Mouse (Mus musculus): ENCODE results near the gene Hinfp.
"Not testable (repeated sequence)": the region's sequence is repeated elsewhere in the genome, so short reads cannot be mapped to it uniquely, and the experiment has no call there.

The Hinfp gene

DNA sequence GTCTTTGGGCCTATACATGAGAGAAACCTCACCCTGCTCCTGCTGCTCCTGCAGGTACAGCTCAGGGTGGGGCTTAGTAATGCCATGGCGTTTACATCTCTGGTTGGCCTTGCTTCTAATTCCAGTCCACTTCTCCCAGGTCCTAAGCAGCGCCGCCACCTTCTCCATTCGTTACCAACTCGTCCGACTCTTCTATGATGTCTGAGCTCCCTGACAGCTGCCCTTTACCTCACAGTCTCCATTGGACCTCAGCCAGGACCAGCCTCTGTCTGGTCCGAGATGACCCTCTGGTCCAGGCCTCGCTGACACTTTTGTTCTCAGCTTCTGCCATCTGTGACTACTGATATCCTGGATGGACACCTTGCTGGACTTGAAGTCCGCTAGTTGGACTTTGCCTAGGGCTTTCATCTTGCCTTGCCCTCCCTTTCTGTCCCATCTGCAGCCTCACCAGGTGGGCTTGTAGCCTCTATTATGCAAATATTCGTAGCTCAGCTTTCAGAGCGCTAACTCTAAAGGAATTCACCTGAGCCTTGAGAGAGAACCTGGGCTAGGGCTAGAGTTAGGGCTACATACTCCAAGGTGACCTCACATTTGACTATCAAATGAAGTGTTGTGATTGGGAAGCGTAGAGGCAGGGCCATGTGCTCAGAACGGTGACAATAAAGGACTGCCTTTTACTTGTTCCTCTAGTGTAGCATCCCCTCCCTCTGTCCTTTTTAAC lies 27.6 kb upstream of the Hinfp start:
- DNase-seq (ENCODE audit: low spot score): no peak

DNA sequence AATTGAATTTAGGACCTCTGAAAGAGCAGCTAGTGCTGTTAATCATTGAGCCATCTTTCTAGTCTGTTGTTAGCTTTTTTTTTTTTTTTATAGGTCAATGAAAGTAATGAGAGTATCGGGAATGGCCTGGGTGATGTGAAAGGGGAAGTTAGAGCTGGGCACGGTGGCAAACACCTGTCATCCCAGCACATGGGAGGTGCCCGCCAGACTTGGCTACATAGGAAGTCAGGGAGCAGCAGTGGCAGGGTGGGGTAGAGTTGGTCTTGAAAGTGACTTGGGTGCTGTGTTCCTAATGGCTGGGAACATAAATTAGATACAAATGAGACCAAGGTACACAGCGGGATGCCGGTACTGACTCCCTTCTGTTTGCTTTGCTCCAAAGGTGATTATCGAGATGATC lies 25.3 kb upstream of the Hinfp start:
- no peak for DNase-seq (ENCODE audit: low spot score)

DNA sequence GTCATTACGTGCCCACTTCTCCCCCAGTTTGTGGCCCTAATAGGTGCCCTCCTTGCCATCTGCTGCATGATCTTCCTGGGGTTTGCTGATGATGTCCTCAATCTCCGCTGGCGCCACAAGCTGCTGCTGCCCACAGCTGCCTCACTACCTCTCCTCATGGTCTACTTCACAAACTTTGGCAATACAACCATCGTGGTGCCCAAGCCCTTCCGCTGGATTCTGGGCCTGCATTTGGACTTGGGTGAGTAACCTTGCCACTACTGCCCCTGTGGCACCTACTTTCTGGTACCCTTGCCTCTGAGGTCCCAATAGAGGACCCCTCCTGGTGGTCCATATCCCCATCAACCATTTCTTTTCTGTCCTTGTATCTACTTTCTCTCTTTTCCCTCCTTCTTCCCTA lies 22.5 kb upstream of the Hinfp start:
- no peak for DNase-seq (ENCODE audit: low spot score)

DNA sequence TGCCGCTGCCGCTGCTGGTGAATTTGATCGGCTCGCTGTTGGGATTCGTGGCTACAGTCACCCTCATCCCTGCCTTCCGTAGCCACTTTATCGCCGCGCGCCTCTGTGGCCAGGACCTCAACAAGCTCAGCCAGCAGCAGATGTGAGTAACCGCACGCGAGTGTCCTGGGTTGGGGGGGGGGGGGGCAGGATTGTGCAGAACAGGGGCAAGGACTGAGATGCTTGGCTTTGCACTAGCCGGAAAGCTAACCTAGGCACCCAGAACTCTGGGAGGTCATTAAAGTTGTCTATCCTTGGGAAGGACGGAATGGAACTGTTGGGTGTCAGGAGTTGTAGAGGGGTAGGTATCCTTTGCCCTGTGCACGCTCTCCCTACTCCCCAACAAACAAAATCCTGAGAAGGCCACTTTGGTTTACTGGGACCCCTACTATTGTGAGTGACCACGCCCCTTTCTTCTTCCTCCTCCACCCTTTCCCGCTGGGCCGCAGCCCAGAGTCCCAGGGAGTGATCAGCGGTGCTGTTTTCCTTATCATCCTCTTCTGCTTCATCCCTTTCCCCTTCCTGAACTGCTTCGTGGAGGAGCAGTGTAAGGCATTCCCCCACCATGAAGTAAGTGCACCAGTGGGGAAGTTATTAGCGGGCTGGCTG lies 21.7 kb upstream of the Hinfp start:
- no peak for DNase-seq (ENCODE audit: low spot score)

DNA sequence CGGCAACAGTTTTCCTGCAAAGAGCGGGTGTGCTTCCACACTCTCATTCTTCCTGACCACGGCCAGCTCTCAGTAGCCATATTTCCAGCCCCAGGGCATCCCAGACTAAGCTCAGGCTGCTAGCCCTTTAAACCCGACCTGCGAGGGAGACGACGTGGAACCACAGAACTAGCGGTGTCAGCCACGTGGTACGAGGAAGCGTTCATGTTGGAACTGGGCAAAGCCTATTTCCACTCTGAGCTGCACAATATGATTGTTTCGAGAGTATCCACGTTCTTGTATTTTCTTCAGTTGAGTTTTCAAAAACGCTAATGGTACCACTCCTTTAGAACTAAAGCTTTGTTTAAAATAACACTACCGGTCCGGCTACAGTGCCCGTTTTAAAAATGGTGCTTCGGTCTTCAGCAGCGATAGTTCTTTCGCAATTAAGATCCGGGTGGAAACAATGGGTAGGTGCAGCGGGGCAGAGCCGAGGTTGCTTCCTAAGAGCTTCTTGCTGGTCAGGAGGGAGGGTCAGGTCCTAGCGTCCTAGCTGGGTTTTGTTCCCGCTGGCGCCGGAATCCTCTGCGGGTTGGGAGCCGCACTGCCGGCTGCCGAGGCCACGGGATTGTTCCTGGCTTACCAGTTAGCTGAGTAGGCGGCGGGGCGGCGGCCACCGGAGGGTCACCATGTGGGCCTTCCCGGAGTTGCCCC lies 21.0 kb upstream of the Hinfp start:
- DNase-seq (ENCODE audit: low spot score): peak; percentile 78

DNA sequence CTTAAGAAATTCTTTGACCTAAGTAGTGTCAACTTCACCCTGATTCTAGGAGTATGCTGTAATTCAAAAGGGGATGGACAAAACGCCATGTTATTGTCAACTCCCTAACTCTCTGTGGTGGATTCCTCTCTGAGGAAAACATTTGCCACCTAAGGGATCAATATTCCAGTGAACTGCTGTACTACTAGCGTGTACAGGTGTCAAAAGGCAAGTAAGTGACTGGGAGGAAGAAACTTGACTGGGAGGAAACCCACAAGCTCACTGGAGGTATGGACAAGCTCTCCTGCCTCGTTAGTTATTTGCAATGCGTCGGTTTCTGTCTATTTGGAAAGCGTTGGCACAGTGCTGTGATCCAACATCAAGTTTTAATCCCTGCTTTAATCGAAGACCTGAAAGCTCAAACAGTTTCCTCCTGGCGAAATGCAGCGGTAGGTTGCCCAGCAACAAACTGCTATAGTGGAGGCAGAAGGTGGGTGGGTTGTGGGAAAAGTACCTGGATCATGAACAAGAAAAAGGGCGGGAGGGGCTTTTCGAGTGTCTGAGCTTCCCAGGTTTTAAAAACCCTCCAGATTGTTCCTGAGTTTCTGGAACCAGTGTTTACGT lies 20.4 kb upstream of the Hinfp start, which contains the start of gene Dpagt1:
Gene Dpagt1 (plus strand): TSS at position 252 of the 603 bp plus-strand sequence.
- DNase-seq (ENCODE audit: low spot score): no peak

DNA sequence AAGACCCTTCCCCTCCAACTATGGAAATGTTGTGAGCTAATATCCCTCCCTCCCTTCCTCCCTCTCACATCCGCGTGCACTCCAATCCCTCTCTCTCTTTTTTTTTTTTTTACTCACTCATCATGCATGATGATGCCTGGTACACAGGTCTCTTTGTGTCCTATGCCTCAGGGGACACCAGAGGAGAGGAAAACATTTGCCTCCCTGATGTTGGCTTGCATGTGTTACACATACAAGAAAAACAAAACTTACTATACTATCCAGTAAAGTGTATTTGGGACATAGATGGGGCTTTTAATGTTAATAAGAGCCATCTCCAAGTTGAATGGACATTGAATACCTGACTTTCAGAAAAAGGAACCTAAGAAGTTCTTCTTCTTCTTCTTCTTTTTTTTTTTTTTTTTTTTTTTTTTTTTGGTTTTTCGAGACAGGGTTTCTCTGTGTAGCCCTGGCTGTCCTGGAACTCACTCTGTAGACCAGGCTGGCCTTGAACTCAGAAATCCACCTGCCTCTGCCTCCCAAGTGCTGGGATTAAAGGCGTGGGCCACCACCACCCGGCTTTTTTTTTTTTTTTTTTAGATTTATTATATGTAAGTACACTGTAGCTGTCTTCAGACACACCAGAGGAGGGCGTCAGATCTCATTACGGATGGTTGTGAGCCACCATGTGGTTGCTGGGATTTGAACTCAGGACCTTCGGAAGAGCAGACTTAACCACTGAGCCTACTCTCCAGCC lies 19.7 kb upstream of the Hinfp start:
- DNase-seq (ENCODE audit: low spot score): not testable (repeated sequence)

DNA sequence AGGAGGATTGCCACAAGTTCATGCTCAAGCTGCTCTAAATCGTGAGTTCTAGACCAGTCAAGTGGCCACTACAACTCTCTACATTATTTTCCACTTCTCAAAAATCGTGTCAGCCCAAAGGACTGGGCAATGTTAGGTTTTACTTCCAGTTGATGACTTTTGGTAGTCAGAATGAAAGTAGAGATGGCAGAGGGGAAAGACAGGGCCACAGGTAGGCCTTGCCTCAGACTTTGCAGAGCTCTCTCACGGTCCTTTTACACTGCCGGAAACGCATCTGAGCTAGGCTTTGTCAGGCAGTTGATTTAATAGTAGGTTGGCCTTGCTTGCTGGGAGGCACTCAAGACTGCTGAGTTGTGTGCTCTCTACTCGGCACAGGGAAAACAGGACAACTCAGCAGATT lies 18.7 kb upstream of the Hinfp start:
- DNase-seq (ENCODE audit: low spot score): no peak

DNA sequence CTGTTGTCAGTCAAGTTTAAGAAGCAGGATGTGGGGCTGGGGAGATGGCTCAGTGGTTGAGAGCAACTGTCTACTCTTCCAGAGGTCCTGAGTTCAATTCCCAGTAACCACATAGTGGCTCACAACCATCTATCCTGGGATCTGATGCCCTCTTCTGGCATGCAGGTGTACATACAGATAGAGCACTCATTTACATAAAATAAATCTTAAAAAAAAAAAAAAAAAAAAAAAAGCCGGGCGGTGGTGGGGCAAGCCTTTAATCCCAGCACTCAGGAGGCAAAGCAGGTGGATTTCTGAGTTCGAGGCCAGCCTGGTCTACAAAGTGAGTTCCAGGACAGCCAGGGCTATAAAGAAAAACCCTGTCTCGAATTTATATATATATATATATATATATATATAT lies 18.2 kb upstream of the Hinfp start:
- not testable (repeated sequence) for DNase-seq (ENCODE audit: low spot score)

DNA sequence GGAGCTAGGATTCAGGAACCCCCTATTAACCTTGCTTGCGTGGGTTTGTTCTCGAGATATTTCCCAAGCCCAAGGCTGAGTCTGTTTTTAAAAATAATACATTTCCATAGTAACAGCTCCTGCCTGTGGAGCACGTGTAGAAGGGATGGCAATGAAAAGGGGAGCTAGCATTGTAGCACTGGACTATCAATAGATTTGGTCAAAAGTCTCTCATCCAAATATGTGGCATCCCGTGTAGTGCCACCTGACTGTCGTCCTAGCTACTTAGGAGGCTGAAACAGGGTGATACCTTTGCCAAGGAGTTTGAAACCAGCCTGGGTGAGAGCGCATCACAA lies 15.3 kb upstream of the Hinfp start:
- peak; percentile 47 for DNase-seq (ENCODE audit: low spot score)

DNA sequence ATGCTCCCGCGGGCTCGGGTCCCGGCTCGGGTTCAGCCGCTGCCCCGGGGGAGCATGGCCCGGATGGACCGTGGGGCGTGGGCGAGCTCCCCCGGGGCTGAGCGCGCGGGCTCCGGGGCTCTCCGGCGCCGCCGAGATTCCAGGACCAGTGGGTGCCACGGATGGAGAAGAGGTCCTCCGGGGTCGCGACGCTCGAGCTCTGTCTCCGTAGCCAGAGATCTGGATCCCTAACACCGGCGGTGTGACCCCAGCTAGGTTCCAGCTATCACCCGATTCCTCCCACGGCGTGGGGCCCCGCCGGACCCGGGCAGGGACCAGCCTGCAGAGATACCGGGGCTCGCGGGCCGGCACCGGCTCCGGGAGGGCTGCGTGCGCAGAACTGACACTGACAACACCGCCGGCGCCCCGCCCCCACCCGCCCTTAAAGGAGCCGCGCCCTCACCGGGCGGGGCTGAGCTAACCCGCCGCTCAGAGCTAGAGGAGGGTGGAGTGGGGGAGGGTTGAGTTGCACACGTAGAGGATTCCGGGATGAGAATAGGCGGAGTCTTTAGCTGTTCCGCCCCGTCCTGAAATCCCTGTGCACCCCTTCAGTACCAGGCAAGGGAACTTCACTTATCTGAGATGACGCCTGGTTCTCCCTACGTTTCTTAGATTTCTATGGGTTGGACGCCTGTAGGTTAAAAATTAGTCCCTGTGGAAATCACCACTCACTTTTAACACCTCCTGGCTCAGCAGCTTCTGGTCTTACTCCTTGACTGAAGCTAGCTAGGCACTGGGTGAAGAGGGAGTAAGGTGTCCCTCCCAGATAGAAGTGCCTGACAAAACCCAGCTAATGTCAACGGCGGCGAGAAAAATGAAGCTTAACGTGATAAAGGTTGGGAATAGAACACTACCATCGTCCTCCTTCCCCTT lies 14.7 kb upstream of the Hinfp start, which contains the start of gene C2cd2l:
Gene C2cd2l (minus strand): TSS at position 399 of the 912 bp plus-strand sequence.
- DNase-seq (ENCODE audit: low spot score): peak; percentile 84

DNA sequence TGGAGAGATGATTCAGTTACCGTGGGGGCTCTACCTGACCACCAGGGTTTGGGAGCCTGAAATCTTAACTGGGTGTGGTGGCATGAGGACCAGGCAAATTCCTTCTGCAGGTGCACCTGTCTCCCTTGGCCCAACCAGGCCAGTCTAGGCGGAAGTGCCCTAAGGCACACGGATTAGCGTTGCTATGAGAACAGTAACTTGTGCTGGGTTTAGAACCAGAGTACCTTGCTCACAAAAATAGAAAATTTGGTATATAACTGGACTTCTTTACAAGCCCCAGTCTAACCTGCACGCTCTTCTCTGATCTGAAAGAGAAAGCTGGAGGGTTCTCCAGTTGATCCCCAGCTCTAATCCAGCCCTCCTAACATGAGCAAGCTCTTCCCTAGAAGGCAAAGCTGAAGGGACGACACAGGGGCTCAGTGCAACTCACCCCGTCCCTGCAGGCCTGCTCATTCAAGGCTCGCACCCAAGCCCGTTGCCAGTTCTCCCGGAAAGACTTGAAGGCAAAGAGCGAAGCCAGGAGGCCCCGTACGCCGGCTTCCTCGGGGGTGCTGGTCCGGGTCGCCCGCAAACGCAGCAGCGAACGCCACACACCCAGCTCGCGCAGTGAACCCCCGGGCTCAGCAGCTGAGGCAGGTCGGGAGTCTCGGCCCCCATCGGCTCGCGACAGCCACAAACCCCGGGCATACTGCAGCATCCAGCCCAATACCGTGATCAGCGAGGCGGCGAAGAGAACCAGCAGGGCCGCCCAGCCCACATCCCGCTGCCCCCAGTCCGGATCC lies 13.8 kb upstream of the Hinfp start:
- DNase-seq (ENCODE audit: low spot score): no peak

DNA sequence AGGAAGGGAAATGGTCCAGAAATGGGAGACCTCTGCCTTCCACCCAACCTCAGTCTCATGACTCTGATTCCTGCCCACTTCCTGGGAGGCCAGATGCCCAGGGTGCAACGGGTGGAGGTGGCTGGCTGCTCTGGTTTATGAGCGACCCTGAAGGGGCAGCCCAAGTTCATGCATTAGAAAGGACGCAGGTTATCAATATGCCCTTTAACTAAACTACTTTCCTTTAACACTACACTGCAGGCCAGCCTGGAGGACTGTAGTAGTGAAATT lies 13.3 kb upstream of the Hinfp start:
- no peak for DNase-seq (ENCODE audit: low spot score)

DNA sequence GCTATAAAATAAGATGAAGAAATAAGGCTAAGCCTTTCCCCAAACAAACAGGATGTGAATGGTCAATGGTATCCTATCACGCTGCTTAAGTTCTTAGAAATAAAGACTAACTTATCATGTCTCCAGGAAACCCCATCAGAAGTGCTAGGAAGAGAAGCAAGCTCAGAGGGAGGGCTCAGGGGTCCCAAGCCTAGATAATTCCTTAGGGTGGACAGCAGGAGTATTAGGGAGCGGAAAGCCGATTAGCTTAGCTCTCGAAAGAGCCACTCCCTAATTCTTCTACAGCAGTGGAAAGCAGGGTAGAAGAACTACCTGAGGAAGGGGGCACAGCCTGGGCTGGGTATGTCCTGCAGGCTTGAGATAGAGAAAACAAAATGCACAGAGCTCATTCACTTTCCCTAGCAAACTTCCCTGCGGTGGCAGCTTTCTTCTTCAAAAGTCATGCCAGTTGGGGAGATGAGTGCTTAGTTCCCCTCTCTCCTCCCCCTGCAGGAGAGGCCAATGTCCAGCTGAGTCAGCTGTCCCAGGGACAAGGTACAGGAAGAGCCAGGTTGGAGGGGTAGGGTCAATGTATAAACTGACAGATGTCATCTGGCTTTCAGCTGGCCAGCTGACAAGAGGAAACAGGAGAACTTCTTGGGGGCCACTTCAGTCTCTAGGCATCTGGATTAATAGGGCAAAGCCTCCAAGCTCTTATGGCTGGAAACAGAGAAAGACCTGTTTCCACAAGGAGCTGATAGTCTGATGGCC lies 12.8 kb upstream of the Hinfp start:
- DNase-seq (ENCODE audit: low spot score): no peak

DNA sequence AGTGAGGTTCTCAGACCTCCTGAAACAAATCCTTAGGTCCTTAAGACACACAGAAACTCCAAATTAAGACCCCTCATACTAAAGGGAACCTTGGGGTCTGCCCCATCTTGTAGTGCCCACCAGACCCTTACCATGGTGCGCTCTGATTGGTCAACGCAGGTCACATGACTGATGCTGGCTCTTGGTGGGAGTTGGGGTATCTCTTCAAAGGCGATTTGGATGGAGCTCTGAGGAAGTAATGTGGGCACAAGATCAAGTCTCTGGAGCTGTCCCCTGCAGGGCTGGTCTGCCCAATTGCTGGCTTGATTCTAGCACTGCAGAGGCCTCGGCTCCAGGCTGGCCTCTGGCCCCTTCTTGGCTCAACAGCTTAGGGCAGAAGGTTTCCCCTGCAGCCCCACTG lies 12.0 kb upstream of the Hinfp start:
- DNase-seq (ENCODE audit: low spot score): no peak

DNA sequence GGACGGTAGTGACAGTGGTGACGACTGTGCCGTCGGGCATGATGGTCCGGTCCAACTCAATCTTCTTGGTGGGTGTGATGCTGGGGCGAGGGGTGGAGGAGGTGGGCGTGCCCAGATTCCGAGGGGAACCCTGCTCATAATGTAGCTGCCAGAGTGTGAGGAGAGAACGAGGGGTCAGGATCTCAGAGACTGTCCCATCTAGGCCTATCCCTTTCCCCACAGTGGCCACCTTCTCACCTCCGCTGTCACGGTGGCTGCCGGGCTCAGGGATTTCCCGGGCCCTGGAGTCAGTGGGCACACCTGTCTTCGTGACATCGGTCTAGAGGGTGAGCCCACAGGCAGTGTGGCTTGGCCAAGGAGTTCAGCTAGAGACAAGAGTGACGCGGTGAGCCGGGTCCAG lies 9.4 kb upstream of the Hinfp start:
- DNase-seq (ENCODE audit: low spot score): no peak

DNA sequence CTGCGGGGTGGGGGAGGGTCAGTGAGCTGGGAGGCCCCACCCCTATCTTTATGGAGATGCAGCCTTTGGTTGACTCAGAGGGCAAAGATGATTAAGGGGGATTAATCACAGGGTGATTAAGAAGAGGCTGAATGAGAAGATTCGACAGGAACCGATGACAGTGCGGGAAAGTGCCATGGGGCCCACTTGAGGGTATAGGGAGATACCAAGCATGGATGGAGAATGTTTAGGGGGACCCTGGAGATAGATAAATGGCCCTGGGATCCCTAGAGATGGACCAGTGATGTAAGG lies 8.7 kb upstream of the Hinfp start:
- no peak for DNase-seq (ENCODE audit: low spot score)

DNA sequence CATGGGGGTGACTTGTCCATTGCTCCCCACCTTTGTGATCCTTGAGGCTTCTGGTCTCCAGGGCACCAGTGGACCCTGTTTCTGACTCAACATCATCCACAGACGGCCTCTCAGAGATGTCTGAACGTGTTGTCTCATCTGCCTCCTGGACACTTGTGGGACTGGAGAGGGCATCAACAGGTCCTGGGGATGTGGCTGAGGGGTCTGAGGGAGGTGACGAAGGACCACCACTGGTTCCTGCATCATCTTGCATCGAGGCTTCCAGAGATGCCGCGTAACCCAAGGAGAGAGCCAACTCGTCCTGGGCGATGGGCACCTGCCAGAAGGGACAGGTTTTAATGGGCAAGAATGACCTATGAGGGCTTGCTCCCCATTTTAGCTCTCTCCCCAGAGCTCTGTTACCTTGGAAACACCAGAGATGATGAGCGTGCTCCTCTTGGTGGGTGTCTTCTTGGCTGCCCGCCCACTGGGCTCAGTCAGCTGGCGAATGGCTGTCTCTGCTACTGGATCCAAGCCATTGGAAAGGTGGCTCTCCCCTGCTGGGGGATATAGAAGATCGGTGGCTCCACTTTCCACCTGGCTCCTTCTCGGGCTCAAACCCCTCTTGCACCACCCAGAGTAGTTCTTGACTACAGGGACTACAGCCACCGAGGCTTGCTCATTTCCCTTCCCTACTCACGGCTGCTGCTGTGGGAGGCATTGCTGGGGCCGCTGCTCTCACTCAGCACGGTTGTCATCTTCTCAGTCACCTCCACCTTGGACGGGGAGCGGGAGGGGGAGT lies 8.2 kb upstream of the Hinfp start:
- peak; percentile 43 for DNase-seq (ENCODE audit: low spot score)
